Mouse (Mus musculus) stomach, embryonic 14.5 days (tissue): Measurements from ENCODE around the gene Ccdc90b. TPM values are rescaled to one million over a fixed set of nuclear protein-coding genes. Genes with fewer than 3 reads are reported as not detected.

Experiments
- ATAC-seq: fragments of 200-750 bp; cut with Nextera tagmentation; 2 replicates; pipeline ENCODE4 v1.8.0; 2017; ENCODE audit warnings: low read depth, moderate TSS enrichment; ENCODE audit not compliant: insufficient number of reproducible peaks, insufficient read depth, low FRiP score
- H3K27ac ChIP-seq: fragments of 300-500 bp; sonication (generic); 2 replicates; pipeline ENCODE4 v1.5.1; 2014; ENCODE audit warnings: mild to moderate bottlenecking, low read length, moderate library complexity, mixed read lengths
- H3K27me3 ChIP-seq: fragments of 300-500 bp; sonication (generic); 2 replicates; pipeline ENCODE4 v1.6.1; 2014; ENCODE audit warnings: low read length, control low read depth, mixed read lengths; ENCODE audit not compliant: control insufficient read depth, insufficient read depth
- H3K36me3 ChIP-seq: fragments of 300-500 bp; sonication (generic); 2 replicates; pipeline ENCODE4 v1.6.1; 2014; ENCODE audit warnings: mild to moderate bottlenecking, control low read depth, low read length, moderate library complexity, mixed read lengths; ENCODE audit not compliant: control insufficient read depth, insufficient read depth
- H3K4me1 ChIP-seq: fragments of 300-500 bp; sonication (generic); 2 replicates; pipeline ENCODE4 v1.6.1; 2014; ENCODE audit warnings: low read length, control low read depth, mixed read lengths; ENCODE audit not compliant: control insufficient read depth, insufficient read depth
- H3K4me2 ChIP-seq: fragments of 300-500 bp; sonication (generic); replicated peaks from 2 replicates; pipeline ENCODE4 v1.6.1; 2014; ENCODE audit warnings: low read depth, low read length, control low read depth
- H3K4me3 ChIP-seq: fragments of 300-500 bp; sonication (generic); 2 replicates; pipeline ENCODE4 v1.5.1; 2014; ENCODE audit warnings: low read depth, low read length, control low read depth
- H3K9ac ChIP-seq: fragments of 300-500 bp; sonication (generic); replicated peaks from 2 replicates; pipeline ENCODE4 v1.6.1; 2014; ENCODE audit warnings: low read depth, mild to moderate bottlenecking, control low read depth, low read length, moderate library complexity, mixed read lengths
- H3K9me3 ChIP-seq: fragments of 300-500 bp; sonication (generic); 2 replicates; pipeline ENCODE4 v1.6.1; 2016; ENCODE audit warnings: low read depth, low read length, control low read depth; ENCODE audit not compliant: control insufficient read depth
- WGBS: fragments of 180-500 bp; shearing (Covaris S2); extraction: QIAGEN DNeasy Blood & Tissue Kit; methylation state at CpG from one replicate; pipeline ENCODE4 v1.1.7; 2014; 5-methylcytosine and 5-hydroxymethylcytosine counted together
- polyA plus RNA-seq: library from polyadenylated mRNA; unstranded; fragments of >200 nt; fragmentation: Nextera tagmentation; extraction: Ambion mirVana; gene quantifications from 2 replicates; pipeline ENCODE4 v1.2.1, GENCODE M21; 2014

Gene Ccdc90b
- polyA plus RNA-seq, 1 experiment from 2014 or later, result 48.0 TPM

DNA sequence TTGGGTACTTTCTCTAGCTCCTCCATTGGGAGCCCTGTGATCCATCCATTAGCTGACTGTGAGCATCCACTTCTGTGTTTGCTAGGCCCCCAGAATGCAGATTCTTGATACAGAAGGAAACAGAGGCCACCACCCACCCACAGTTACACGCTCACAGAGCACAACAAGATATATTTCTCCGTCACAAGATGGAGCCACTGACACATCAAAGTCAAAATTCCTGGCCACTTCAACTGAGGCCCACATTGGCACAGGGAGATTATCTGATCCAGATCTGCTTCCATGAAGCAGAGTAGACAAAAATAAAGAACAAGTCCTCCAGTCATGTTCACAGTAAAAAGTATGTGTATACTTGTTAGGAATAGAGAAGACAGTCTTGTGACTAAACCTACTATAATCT, 69.2 kb downstream of the Ccdc90b start:
- Histone ChIP-seq H3K27ac (no peak overlapping the region), H3K4me1 (no peaks in the 10 kb centered on the region), H3K9me3 (no peaks in the 10 kb centered on the region), H3K9ac (no peak overlapping the region), H3K4me2 (no peak overlapping the region), H3K36me3 (no peaks in the 10 kb centered on the region), H3K27me3 (no peaks in the 10 kb centered on the region), H3K4me3 (no peak overlapping the region)
- ATAC-seq, result no peak
- WGBS, result 53% methylated on average over 2 of the region's 2 CpGs

Other genes with a start within 250 kb of the Ccdc90b start
- gene Ankrd42, start 76.0 kb downstream of the Ccdc90b start, polyA plus RNA-seq, result 6.0 and 7.6 TPM in 2 replicates
- gene Pcf11, start 108.8 kb downstream of the Ccdc90b start, polyA plus RNA-seq, result 23.7 and 26.7 TPM in 2 replicates
- gene Rab30, start 180.5 kb downstream of the Ccdc90b start, polyA plus RNA-seq, result 31.8 and 34.5 TPM in 2 replicates